Mouse (Mus musculus) cerebellum, postnatal 36 days (tissue): ENCODE measurements at regions not wholly inside any gene's neighbourhood (a gene's known extent, or its start where the extent isn't known, plus 50 kb on each side); places are given as distances from the start of the nearest gene placed in this dataset.

Experiments used
- DNase-seq, 2 experiments: peaks; one replicate each; pipeline ENCODE4 v3.0.0; 2021 to 2022; ENCODE audit warnings: mixed read lengths in 2 of 2

DNA sequence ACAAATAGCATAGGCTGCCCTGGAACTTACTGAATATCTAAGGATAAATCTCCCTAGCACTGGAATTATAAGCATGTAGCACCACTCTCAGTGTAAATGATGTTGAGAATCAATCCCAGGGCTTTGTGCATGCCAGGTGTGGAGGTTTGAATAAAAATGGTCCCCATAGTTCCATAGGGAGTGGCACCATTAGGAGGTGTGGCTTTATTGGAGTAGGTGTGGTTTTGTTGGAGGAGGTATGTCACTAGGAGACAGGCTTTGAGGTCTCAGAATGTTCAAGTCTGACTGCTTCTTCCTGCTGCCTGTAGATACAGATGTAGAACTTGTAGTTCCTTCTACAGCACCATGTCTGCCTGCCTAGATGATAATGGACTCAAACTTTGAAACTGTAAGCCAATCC lies 217.8 kb downstream of the Rsl24d1 start:
- no peak for DNase-seq

DNA sequence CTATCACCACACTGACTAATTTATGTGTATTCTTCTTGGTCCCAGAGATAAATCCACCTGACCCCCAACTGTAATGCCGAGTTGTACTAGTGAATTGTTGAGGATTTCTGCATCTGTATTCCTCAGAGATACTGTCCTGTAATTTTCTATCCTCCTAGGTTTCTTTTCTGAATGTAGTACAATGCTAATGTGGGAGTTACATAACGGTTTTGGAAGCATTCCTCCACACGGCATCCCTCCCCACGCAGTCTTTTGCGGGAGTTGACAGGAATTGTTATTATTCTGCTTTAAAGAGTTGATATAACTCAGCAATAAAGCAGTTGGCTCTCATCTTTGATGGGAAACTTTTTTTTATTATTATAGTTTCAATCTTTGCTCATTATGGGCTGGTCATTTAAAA lies 222.8 kb downstream of the Rsl24d1 start:
- no peak for DNase-seq

DNA sequence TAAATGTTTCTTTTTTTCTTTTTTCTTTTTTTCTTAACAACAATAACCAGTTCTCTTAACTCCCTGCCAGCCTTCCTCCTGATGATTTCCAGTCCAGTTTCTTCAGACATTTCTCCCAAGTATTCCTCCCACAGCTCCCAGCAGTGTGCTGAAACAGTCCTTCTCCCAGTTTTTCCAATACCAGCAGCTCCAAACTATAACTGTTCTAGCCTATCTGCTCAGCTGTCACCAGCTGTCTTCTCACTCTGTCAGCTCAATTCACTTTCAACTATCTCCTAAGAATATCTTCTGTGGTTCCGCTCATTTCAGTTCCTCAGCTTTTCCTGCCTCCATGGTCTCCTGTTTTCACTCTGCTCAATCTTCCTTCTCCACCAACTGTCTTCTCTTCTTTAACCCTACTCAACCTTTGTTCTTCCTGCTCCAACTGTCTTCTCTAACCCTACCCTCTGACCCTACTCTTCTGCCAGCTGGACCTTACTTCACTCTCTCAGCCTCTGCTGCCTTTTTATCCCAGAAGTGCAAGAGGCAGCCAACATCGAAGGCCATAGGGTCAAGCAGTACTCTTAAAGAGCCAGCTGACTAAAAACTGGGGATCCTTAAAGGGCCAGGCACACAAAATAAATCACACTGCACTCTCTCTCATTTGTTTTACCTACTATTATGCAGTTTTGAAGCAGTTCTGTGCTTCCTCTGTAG lies 224.0 kb downstream of the Rsl24d1 start:
- no peak for DNase-seq

DNA sequence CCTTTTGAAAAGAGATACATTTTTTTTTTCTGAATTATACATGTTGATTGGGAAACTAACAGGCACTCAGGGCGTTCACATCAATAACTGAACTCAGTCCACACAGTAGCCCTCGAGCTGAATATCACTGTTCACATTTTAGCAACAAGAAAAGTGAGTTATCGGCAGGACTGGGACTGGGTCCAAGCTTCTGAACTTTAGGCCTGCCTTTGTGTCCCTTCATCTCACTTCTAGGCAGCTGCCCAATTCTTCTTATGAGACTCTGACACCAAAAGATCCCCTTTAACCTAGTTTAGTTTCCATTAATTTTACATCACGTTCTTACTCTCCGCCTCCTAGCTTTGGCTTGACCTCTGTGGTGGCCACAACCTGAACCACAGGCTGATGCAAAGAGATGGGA lies 242.7 kb downstream of the Rsl24d1 start:
- DNase-seq: no peak

DNA sequence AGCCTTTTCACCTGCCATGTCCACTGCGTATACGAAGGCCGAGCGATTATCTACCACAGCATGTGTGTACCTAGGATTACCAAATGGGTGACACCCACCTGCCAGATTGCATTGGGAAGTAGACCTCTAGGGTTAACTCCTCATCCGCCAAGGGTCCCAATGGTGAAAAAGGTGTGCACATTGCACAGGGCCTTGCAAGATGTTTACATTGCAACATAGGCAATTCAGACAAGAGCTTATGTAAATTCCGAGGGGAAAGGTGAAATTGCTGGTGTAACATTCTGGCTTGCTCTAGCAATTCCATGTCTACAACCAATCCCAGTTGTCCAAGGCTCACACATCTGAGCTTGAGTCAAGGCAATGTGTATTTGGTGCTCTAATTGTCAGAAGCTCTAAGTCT lies 245.7 kb downstream of the Rsl24d1 start:
- no peak for DNase-seq

DNA sequence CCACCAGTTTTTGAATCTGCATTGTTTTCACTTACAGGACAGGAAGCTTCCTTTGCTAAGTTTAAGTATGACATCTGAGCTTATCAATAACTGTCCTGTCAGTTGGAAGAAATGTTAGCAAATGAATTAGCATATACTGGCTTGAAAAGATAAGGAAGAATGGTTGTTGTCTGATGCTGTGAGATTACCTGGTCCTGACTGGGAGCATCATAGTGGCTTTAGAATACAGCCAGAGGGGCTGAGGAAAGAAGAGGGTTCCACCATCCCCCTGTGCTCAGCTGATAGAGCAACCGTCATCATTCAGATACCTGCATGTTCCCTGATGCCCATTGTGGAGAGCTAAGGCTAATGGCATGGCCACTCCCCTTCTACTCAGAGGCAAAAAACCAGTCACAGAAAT lies 267.5 kb downstream of the Rsl24d1 start:
- DNase-seq: no peak

DNA sequence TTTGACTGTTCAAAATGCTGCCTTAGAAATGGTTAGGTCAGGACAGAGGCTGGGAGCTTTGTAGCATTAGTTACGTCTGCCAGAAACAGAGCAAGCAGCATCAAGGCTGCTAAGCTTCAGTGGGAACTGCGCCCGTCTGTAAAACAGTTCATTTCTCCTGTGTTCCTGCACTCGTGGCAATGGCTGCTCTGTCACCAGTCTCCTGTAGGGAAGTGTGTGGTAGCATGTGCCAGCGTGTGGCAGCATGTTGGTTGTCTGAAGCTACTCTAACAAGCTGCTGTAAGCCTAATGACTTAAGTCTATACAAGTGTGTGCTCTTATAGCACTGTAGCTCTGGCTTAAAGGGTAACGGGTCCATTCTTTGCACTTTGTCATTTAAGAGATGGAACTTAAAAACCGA lies 278.8 kb downstream of the Rsl24d1 start:
- DNase-seq: no peak

DNA sequence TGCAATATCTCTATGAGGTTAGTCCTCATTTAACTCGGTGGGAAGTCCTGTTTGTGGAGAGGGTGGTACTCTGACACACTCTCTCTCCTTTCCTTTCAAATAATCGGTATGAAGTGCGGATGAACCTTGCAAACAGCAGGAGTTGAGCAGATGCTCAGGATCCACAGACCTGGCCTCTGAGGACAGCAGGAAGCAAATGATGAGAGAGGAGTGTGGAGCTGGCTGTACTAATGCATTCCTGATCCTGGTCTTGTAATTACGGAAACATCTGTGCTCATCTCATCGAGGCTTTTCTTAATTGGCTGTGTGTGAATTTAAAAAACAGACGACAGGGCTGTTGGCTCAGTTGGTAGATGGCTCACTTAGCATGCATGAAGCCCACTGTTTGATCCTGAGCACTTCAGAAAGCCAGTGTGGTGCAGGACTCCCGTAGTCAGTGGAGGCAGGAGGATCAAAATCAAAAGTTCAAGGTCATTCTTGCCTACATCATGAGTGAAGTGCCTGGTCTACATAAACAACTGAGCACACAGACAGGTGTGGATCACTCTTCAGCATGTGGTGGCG lies 300.2 kb downstream of the Rsl24d1 start:
- no peak for DNase-seq

DNA sequence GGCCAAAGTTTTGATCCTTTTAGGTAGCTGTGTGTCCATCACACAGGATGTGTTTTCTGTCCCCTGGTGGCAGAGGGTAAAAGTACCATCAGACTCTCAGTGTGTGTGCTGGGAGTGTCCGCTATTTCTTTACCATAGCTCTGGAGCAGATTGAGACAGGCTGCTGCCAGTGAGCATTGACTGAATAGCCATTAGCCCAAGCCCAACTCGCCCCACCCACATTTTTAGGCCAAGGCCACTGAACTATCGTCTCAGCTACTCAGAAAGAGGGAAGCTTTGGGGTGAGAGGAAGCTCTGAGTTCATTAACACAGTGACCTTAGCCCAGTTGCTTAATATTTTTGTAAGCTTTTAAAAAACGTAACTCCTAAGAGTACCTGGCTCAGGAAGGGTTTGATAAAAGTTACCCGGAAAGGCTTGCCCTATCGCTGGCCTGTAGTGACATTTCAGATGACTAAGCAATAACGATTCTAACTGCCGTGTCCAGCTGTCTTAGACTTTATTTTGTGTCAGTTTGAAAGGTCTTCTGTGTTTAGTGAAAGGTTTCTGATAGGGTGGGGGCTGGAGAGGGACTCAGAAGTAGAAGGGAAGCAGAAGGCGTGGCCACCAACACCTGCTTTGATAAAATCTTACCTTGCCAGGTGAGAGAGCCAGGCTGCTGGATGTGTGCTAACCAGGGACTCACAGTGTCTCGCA lies 303.0 kb downstream of the Rsl24d1 start:
- no peak for DNase-seq
